In genomic region chr17:27639851-27640250, GRCm38 (mm10) we compare ENCODE assay signal across 19 mouse cellular contexts. TPM values are rescaled to one million over a fixed set of nuclear protein-coding genes. Genes with fewer than 3 reads are reported as not detected.
"Had no signal": no experiment of that assay in that cellular context is flagged by ENCODE, and none has a peak within 500 bp of the region (broad histone marks: within the 10 kb centered on the region; RNA-seq: fewer than 3 reads in every experiment).

No protein-coding gene starts in this region.

RNA-seq across cellular contexts. Expression of gene RPS10-NUDT3, which starts 4.8 kb away (rescaled TPM):
- total RNA-seq: layer of hippocampus, postnatal 36 days; left cerebral cortex, postnatal 14 days; left cerebral cortex, postnatal 4 days; megakaryocyte, adult 5-6 weeks had no signal
- polyA plus RNA-seq: kidney, embryonic 16.5 days; large intestine, adult 2 months; limb, embryonic 12.5 days; limb, embryonic 15.5 days; liver, embryonic 11.5 days; liver, embryonic 15.5 days; lung, adult 2 months; lung, postnatal 0 days; macrophage; midbrain, embryonic 12.5 days; midbrain, embryonic 15.5 days; neural tube, embryonic 12.5 days; neural tube, embryonic 15.5 days; stomach, embryonic 15.5 days; testis, adult 2 months had no signal
